Mouse (Mus musculus) embryonic facial prominence, embryonic 13.5 days (tissue): Measurements from ENCODE around the gene P4htm. TPM values are rescaled to one million over a fixed set of nuclear protein-coding genes. Genes with fewer than 3 reads are reported as not detected.

Source experiments
- ATAC-seq: fragments of 200-750 bp; cut with Nextera tagmentation; 2 replicates; pipeline ENCODE4 v1.8.0; 2017; ENCODE audit warnings: low read depth; ENCODE audit not compliant: insufficient number of reproducible peaks, insufficient read depth, low FRiP score, low TSS enrichment
- H3K27ac ChIP-seq: fragments of 300-500 bp; sonication (generic); 2 replicates; pipeline ENCODE4 v1.5.1; 2015; ENCODE audit warnings: moderate library complexity, mild to moderate bottlenecking, inconsistent platforms
- H3K27me3 ChIP-seq: fragments of 300-500 bp; sonication (generic); 2 replicates; pipeline ENCODE4 v1.6.1; 2015; ENCODE audit warnings: mild to moderate bottlenecking, inconsistent platforms
- H3K36me3 ChIP-seq: fragments of 300-500 bp; sonication (generic); 2 replicates; pipeline ENCODE4 v1.6.1; 2015; ENCODE audit warnings: mild to moderate bottlenecking, inconsistent platforms
- H3K4me1 ChIP-seq: fragments of 300-500 bp; sonication (generic); 2 replicates; pipeline ENCODE4 v1.6.1; 2015; ENCODE audit warnings: inconsistent platforms
- H3K4me2 ChIP-seq: fragments of 300-500 bp; sonication (generic); 2 replicates; pipeline ENCODE4 v1.6.1; 2015; ENCODE audit warnings: moderate library complexity, mild to moderate bottlenecking, inconsistent platforms
- H3K4me3 ChIP-seq: fragments of 300-500 bp; sonication (generic); 2 replicates; pipeline ENCODE4 v1.5.1; 2015; ENCODE audit warnings: mild to moderate bottlenecking, inconsistent platforms
- H3K9ac ChIP-seq: fragments of 300-500 bp; sonication (generic); 2 replicates; pipeline ENCODE4 v1.6.1; 2015; ENCODE audit warnings: mild to moderate bottlenecking, inconsistent platforms
- H3K9me3 ChIP-seq: fragments of 300-500 bp; sonication (generic); 2 replicates; pipeline ENCODE4 v1.6.1; 2016; ENCODE audit warnings: inconsistent platforms
- WGBS: fragments of 180-500 bp; shearing (Covaris S2); methylation state at CpG from one replicate; pipeline ENCODE4 v1.1.7; 2015; ENCODE audit warnings: mixed read lengths; 5-methylcytosine and 5-hydroxymethylcytosine counted together
- polyA plus RNA-seq: library from polyadenylated mRNA; unstranded; fragments of >200 nt; fragmentation: Nextera tagmentation; extraction: Ambion mirVana; gene quantifications from 2 replicates; pipeline ENCODE4 v1.2.1, GENCODE M21; 2015

P4htm gene
- polyA plus RNA-seq, 1 experiment from 2014 or later = 9.6 TPM

GRCm38 (mm10) chr9:108577025-108577424, 20.4 kb downstream of the P4htm start:
- peak overlapping the region; percentile 91 for H3K9ac ChIP-seq
- no peak overlapping the region for H3K27ac ChIP-seq
- H3K9me3 ChIP-seq = no peaks in the 10 kb centered on the region
- WGBS = 46% methylated on average over 6 of the region's 6 CpGs
- peaks cover 51% of the 10 kb centered on the region for H3K4me1 ChIP-seq
- ATAC-seq = no peak
- H3K36me3 ChIP-seq = peaks cover 50% of the 10 kb centered on the region
- no peaks in the 10 kb centered on the region for H3K27me3 ChIP-seq
- H3K4me3 ChIP-seq = peak overlapping the region; percentile 75
- H3K4me2 ChIP-seq = peak overlapping the region; percentile 86

GRCm38 (mm10) chr9:108575321-108576297, 21.9 kb downstream of the P4htm start:
- Histone ChIP-seq H3K27ac (no peak overlapping the region), H3K4me1 (peaks cover 58% of the 10 kb centered on the region), H3K4me2 (no peak overlapping the region), H3K36me3 (peaks cover 58% of the 10 kb centered on the region), H3K27me3 (no peaks in the 10 kb centered on the region), H3K9ac (no peak overlapping the region), H3K4me3 (no peak overlapping the region), H3K9me3 (no peaks in the 10 kb centered on the region)
- ATAC-seq = no peak
- 89% methylated on average over 37 of the region's 37 CpGs for WGBS

GRCm38 (mm10) chr9:108574921-108575320, 22.5 kb downstream of the P4htm start:
- no peak for ATAC-seq
- Histone ChIP-seq H3K27ac (no peak overlapping the region), H3K9me3 (no peaks in the 10 kb centered on the region), H3K4me3 (no peak overlapping the region), H3K27me3 (no peaks in the 10 kb centered on the region), H3K36me3 (peaks cover 58% of the 10 kb centered on the region), H3K4me2 (no peak overlapping the region), H3K9ac (no peak overlapping the region), H3K4me1 (peaks cover 64% of the 10 kb centered on the region)
- WGBS = 84% methylated on average over 12 of the region's 12 CpGs

GRCm38 (mm10) chr9:108573774-108574690, 23.4 kb downstream of the P4htm start:
- Histone ChIP-seq H3K4me2 (no peak overlapping the region), H3K27ac (no peak overlapping the region), H3K4me3 (no peak overlapping the region), H3K36me3 (peaks cover 58% of the 10 kb centered on the region), H3K27me3 (no peaks in the 10 kb centered on the region), H3K9ac (no peak overlapping the region), H3K9me3 (no peaks in the 10 kb centered on the region), H3K4me1 (peaks cover 65% of the 10 kb centered on the region)
- WGBS = 52% methylated on average over 26 of the region's 26 CpGs
- no peak for ATAC-seq

- Histone ChIP-seq H3K4me1 (peaks cover 69% of the 10 kb centered on the region), H3K9me3 (no peaks in the 10 kb centered on the region), H3K36me3 (peaks cover 58% of the 10 kb centered on the region), H3K27me3 (no peaks in the 10 kb centered on the region), H3K4me2 (no peak overlapping the region), H3K9ac (no peak overlapping the region), H3K4me3 (no peak overlapping the region), H3K27ac (no peak overlapping the region)
- ATAC-seq = no peak
- 88% methylated on average over 10 of the region's 10 CpGs for WGBS
These were observed 25.1 kb downstream of the P4htm start for GRCm38 (mm10) chr9:108572321-108572720.

GRCm38 (mm10) chr9:108571401-108571973, 26.0 kb downstream of the P4htm start:
- H3K27me3 ChIP-seq = no peaks in the 10 kb centered on the region
- ATAC-seq = no peak
- no peak overlapping the region for H3K4me3 ChIP-seq
- no peak overlapping the region for H3K27ac ChIP-seq
- no peaks in the 10 kb centered on the region for H3K9me3 ChIP-seq
- peaks cover 61% of the 10 kb centered on the region for H3K4me1 ChIP-seq
- H3K9ac ChIP-seq = no peak overlapping the region
- H3K36me3 ChIP-seq = peaks cover 58% of the 10 kb centered on the region
- 92% methylated on average over 16 of the region's 16 CpGs for WGBS
- H3K4me2 ChIP-seq = no peak overlapping the region

DNA sequence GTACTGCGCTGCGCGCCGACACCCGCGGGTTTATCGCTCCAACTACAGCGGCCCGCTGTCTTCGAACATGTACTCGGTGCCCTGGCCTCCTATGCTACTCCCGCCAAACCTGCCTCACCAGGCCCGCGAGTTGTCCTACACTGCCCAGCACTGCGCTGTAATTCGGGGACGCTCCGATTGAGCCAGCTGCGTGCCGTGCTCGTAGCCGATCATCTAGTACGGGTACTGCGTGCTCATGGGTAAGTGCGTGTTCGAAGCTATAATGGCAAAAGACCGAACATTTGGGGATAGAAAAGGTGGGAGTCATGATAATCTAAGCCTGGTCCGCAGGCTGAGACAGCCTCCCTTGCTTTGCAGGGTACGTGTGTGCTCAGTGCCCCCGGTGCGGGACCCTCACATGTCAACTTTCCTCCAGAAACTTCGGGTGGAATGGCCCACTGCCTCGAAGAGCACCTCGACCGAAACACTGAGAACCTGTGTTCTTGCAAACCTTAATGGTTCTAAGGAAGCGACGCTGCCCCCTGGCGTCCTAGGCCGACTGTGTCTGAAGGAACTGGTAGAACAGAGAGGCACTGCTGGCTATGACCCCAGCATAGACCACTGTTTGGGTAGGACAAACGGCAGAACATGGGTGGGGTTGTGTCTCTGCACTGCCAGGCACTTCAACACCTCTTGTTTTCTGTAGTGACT, 27.1 kb downstream of the P4htm start:
- ATAC-seq = no peak
- Histone ChIP-seq H3K9ac (peak overlapping the region; percentile 78), H3K4me3 (peak overlapping the region; percentile 68), H3K27ac (peak overlapping the region; percentile 73), H3K9me3 (no peaks in the 10 kb centered on the region), H3K4me2 (peak overlapping the region; percentile 99), H3K27me3 (no peaks in the 10 kb centered on the region), H3K36me3 (peaks cover 54% of the 10 kb centered on the region), H3K4me1 (peaks cover 58% of the 10 kb centered on the region)
- 3% methylated on average over 40 of the region's 40 CpGs for WGBS

DNA sequence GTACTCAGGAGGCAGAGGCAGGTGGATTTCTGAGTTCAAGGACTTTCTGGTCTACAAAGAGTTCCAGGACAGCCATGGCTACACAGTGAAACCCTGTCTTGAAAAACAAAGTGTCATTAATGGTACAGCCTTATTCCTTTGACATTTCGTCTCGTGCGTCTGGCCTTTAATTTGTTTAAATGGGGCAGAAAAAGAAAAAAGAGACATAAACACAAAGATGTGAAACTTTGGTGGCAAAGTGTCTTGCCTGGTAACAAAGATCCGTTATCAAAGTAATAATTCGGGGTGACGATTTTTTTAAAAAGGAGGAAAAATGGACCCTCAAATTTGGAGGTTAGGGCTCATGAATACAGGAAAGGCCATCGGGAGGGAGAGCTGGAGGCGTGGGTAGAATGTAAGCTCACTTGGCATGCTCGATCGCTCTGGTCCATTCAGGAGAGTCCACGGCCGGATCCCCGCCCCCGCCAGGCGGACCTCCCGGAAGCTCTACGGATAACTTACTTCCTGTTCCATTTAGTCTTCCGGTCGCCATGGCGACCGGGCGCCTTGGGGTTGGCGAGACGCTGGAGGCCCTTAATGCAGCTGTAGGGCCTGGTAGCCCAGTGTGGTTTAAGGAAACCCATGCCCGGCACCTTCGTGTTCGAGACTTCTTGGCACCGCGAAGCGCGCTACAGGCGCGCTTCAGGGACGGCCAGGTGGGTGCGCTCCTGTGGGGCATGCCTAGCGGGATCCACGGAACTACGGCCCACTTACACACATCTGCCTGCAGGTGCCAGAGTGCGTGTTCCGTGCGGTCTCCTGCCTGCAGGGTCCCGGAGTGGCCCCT, 27.9 kb downstream of the P4htm start, which contains the start of gene Dalrd3:
Gene Dalrd3 (plus strand): TSS at position 506 of the 826 bp plus-strand sequence.
- Histone ChIP-seq H3K36me3 (peaks cover 54% of the 10 kb centered on the region), H3K27me3 (no peaks in the 10 kb centered on the region), H3K4me1 (peaks cover 51% of the 10 kb centered on the region), H3K27ac (peak within 1 kb of the TSS; percentile 73), H3K4me3 (peak within 1 kb of the TSS; percentile 68), H3K9ac (peak within 1 kb of the TSS; percentile 78), H3K9me3 (no peaks in the 10 kb centered on the region), H3K4me2 (peak within 1 kb of the TSS; percentile 99)
- WGBS = 5% methylated on average over 42 of the region's 42 CpGs
- ATAC-seq = peak; percentile 45

DNA sequence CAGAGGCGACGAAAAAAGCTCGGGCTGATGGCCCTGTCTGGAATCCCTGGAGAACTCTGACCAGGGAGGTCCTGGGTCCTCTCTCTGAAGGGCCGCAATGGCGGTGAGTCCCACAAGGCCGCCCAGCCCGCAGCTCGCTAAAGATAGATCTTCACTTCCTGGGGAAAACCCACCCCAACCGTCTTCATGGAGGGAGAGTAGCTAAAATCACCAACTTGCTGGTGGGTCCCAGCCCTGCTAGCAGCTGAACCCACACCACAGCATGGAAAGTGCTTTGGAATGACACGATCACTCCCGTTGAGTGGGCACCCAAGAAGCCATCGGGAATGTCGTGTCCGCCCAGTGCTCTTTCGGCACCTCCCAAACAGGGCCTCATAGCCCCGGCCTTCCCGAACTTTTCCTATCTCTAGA, 29.0 kb downstream of the P4htm start:
- Histone ChIP-seq H3K36me3 (peaks cover 54% of the 10 kb centered on the region), H3K27ac (peak overlapping the region; percentile 92; the same call in 1 of the 2 replicates)

DNA sequence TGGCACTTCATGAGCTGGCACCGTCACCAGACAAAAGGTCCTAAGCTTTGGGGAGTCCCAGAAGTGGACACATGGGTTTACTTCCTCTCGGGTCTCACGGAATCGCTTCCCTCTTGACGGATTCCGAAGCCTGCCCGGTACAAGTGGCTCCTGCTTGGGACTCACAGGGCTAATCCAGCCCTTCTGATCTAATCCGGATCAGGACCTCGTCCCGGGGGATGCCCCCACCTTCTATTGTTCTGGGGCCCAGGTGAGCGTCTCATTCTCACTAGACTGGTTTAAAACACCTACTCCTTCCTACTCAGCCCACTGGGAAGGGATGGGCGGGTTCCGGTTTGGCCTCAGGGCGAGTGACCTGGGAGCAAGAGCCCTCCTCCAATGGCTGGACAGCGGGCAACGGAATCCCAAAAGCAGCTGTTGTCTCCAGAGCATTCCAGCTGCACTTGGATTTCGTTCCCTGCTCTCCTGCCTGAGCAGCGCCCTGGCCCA, 29.5 kb downstream of the P4htm start:
- H3K4me1 ChIP-seq = peaks cover 48% of the 10 kb centered on the region
- no peaks in the 10 kb centered on the region for H3K27me3 ChIP-seq
- peak overlapping the region; percentile 97 for H3K4me2 ChIP-seq
- no peaks in the 10 kb centered on the region for H3K9me3 ChIP-seq
- peak overlapping the region; percentile 87 for H3K9ac ChIP-seq
- ATAC-seq = no peak
- 7% methylated on average over 18 of the region's 18 CpGs for WGBS
- peak overlapping the region; percentile 74 for H3K4me3 ChIP-seq
- peak overlapping the region; percentile 92 for H3K27ac ChIP-seq
- peaks cover 54% of the 10 kb centered on the region for H3K36me3 ChIP-seq

More for the DNA sequence above, 29.0 kb downstream of the P4htm start:
- 72% methylated on average over 17 of the region's 17 CpGs for WGBS
- no peaks in the 10 kb centered on the region for H3K9me3 ChIP-seq
- peaks cover 48% of the 10 kb centered on the region for H3K4me1 ChIP-seq
- H3K4me3 ChIP-seq = peak overlapping the region; percentile 74
- peak overlapping the region; percentile 87; the same call in 1 of the 2 replicates for H3K9ac ChIP-seq
- no peak for ATAC-seq
- no peaks in the 10 kb centered on the region for H3K27me3 ChIP-seq
- peak overlapping the region; percentile 97 for H3K4me2 ChIP-seq
